Mouse (Mus musculus) urinary bladder, adult 2 months (tissue): ENCODE results near the gene Ssty1. TPM values are rescaled to one million over a fixed set of nuclear protein-coding genes. Genes with fewer than 3 reads are reported as not detected.
"Not testable (repeated sequence)": the region's sequence is repeated elsewhere in the genome, so short reads cannot be mapped to it uniquely, and the experiment has no call there.

ENCODE experiments used
- DNase-seq: peaks from one replicate; pipeline ENCODE4 v3.0.0; 2022; ENCODE audit warnings: low spot score
- polyA plus RNA-seq: library from polyadenylated mRNA; depleted of rRNA; stranded (reverse); fragments of >200 nt; gene quantifications from 2 replicates; pipeline ENCODE4 v1.2.3, GENCODE M21; 2012; rRNA removed

Gene Ssty1
- polyA plus RNA-seq, result not detected in 2 replicates

DNA sequence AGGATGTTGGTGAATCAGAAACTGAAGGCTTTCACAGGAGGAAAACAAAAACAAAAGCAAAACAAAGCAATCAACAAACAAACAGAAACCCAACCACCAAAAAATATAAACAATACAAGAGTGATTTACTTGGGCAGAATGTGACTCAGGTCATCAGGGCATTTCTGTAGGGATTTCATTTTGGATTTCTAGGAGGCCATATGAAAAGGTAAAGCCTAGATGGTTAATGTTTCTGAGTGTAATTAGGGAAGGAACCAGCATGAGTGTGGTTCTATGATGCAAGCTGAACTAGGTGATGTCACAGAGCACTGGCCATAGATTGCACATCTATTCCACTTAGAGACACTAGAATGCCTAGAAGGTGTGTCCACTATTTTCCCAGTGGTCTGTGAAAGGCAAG is at the start of gene Ssty1:
Gene Ssty1, plus strand, starts transcription at position 301 of the 400 bp plus-strand sequence.
- not testable (repeated sequence) for DNase-seq

DNA sequence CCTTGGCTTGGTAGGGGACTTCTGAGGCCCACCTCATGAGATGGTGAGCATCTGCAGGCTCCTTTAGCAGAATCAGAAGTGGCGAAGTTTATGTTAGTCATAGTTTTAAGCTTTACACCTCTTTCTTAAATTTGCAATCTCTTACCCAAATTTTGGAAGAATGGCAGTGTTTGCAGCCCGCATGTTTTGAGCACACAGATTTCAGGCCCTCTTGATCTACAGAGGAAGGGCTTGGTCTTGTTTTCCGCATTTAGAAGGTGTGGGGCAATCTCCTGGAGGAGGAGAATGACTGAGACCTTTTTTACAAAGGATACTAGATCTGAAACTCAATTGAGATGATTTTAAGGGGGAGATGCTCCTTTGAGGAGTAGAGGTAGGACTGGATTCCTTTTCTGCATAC is 27.2 kb upstream of the Ssty1 start, which contains the start of gene Gm21764:
Gene Gm21764, minus strand, starts transcription at position 101 of the 400 bp plus-strand sequence.
- not testable (repeated sequence) for DNase-seq

Other genes starting within 250 kb of the Ssty1 start
- gene Gm21904, start 242.8 kb upstream of the Ssty1 start, polyA plus RNA-seq, result not detected in 2 replicates
- not detected in 2 replicates for gene Gm20772, start 214.4 kb upstream of the Ssty1 start, polyA plus RNA-seq
- not detected in 2 replicates for gene Gm20831, start 214.4 kb upstream of the Ssty1 start, polyA plus RNA-seq
- not detected in 2 replicates for gene Srsy, start 151.8 kb upstream of the Ssty1 start, polyA plus RNA-seq
- gene Gm21764, start 27.3 kb upstream of the Ssty1 start, polyA plus RNA-seq, result not detected in 2 replicates